Mouse (Mus musculus) T-helper 2 cell (primary cell): Measurements from ENCODE around the gene Mut.

Source experiments
- in situ Hi-C: fragments of 300-600 bp; cut with MboI, MseI; formaldehyde crosslinking; loops from one replicate; pipeline ENCODE4 v1.15.1; 2025; ENCODE audit warnings: high pct_unique_total_duplicates

Mut gene

GRCm38 (mm10) chr17:40934420-40935231 is at the start of gene Mut, which contains the start of gene Cenpq:
Mut (plus strand) TSS chr17:40934685.
Cenpq (minus strand) TSS chr17:40935047.
- in situ Hi-C loops = loop anchor here (25.0 kb wide), 1 partner anchor 1903 kb away; no protein-coding TSS in a partner anchor

- in situ Hi-C loops = no loop called here
These were observed 49.3 kb upstream of the Mut start for GRCm38 (mm10) chr17:40885155-40885554.

- in situ Hi-C loops = no loop called here
These were observed 46.5 kb upstream of the Mut start for GRCm38 (mm10) chr17:40887849-40888536.

- in situ Hi-C loops = no loop called here
These were observed 37.6 kb upstream of the Mut start for GRCm38 (mm10) chr17:40896863-40897262.

- in situ Hi-C loops = no loop called here
These were observed 34.6 kb upstream of the Mut start for GRCm38 (mm10) chr17:40899783-40900363.

GRCm38 (mm10) chr17:40903345-40903744 is 31.1 kb upstream of the Mut start:
- in situ Hi-C loops = no loop called here

GRCm38 (mm10) chr17:40904056-40904597 is 30.4 kb upstream of the Mut start:
- in situ Hi-C loops = no loop called here

- in situ Hi-C loops = no loop called here
These were observed 29.7 kb upstream of the Mut start for GRCm38 (mm10) chr17:40904721-40905154.

GRCm38 (mm10) chr17:40914250-40914649 is 20.2 kb upstream of the Mut start, which contains the start of gene Glyatl3:
Glyatl3 (minus strand) TSS chr17:40914350.
- in situ Hi-C loops = no loop called here

GRCm38 (mm10) chr17:40915499-40915898 is 19.0 kb upstream of the Mut start:
- in situ Hi-C loops = no loop called here

- in situ Hi-C loops = loop anchor here (25.0 kb wide), 1 partner anchor 1903 kb away; no protein-coding TSS in a partner anchor
These were observed 500 bp upstream of the Mut start for GRCm38 (mm10) chr17:40933985-40934384.

GRCm38 (mm10) chr17:40948518-40948917 is 14.0 kb downstream of the Mut start:
- in situ Hi-C loops = loop anchor here (25.0 kb wide), 1 partner anchor 1889 kb away; no protein-coding TSS in a partner anchor

GRCm38 (mm10) chr17:40977914-40978313 is 43.4 kb downstream of the Mut start:
- in situ Hi-C loops = no loop called here

- in situ Hi-C loops = no loop called here
These were observed 57.6 kb downstream of the Mut start for GRCm38 (mm10) chr17:40992102-40992501.
